Mouse (Mus musculus) heart, embryonic 12.5 days (tissue): Measurements from ENCODE around the gene Atp1b2. TPM values are rescaled to one million over a fixed set of nuclear protein-coding genes. Genes with fewer than 3 reads are reported as not detected.

Source experiments
- ATAC-seq: fragments of 200-750 bp; cut with Nextera tagmentation; 2 replicates; pipeline ENCODE4 v1.8.0; 2017; ENCODE audit warnings: moderate TSS enrichment, moderate library complexity; ENCODE audit not compliant: insufficient number of reproducible peaks, low FRiP score
- H3K27ac ChIP-seq: fragments of 300-500 bp; sonication (generic); 2 replicates; pipeline ENCODE4 v1.5.1; 2016; ENCODE audit warnings: mild to moderate bottlenecking, moderate library complexity; ENCODE audit not compliant: poor library complexity, severe bottlenecking
- H3K27me3 ChIP-seq: fragments of 300-500 bp; sonication (generic); replicated peaks from 2 replicates; pipeline ENCODE4 v1.6.1; 2016; ENCODE audit warnings: mild to moderate bottlenecking, moderate library complexity
- H3K36me3 ChIP-seq: fragments of 300-500 bp; sonication (generic); 2 replicates; pipeline ENCODE4 v1.6.1; 2016; ENCODE audit warnings: mild to moderate bottlenecking, moderate library complexity
- H3K4me1 ChIP-seq: fragments of 300-500 bp; sonication (generic); replicated peaks from 2 replicates; pipeline ENCODE4 v1.6.1; 2016; ENCODE audit warnings: mild to moderate bottlenecking
- H3K4me2 ChIP-seq: fragments of 300-500 bp; sonication (generic); 2 replicates; pipeline ENCODE4 v1.6.1; 2016; ENCODE audit warnings: mild to moderate bottlenecking, moderate library complexity
- H3K4me3 ChIP-seq: fragments of 300-500 bp; sonication (generic); 2 replicates; pipeline ENCODE4 v1.5.1; 2016; ENCODE audit warnings: mild to moderate bottlenecking
- H3K9ac ChIP-seq: fragments of 300-500 bp; sonication (generic); 2 replicates; pipeline ENCODE4 v1.6.1; 2016; ENCODE audit warnings: mild to moderate bottlenecking, moderate library complexity
- H3K9me3 ChIP-seq: fragments of 300-500 bp; sonication (generic); replicated peaks from 2 replicates; pipeline ENCODE4 v1.6.1; 2016; ENCODE audit warnings: mild to moderate bottlenecking, moderate library complexity
- WGBS: fragments of 180-500 bp; shearing (Covaris S2); methylation state at CpG from one replicate; pipeline ENCODE4 v1.1.7; 2016; 5-methylcytosine and 5-hydroxymethylcytosine counted together
- polyA plus RNA-seq: library from polyadenylated mRNA; unstranded; fragments of >200 nt; fragmentation: Nextera tagmentation; extraction: Ambion mirVana; gene quantifications from 2 replicates; pipeline ENCODE4 v1.2.1, GENCODE M21; 2016

Gene Atp1b2
- polyA plus RNA-seq, 1 experiment from 2014 or later: 30.9 TPM

GRCm38 (mm10) chr11:69608525-69608924 lies 2.8 kb upstream of the Atp1b2 start:
- Histone ChIP-seq H3K27ac (no peak overlapping the region), H3K27me3 (no peaks in the 10 kb centered on the region), H3K4me2 (no peak overlapping the region), H3K9ac (no peak overlapping the region), H3K4me3 (no peak overlapping the region), H3K9me3 (no peaks in the 10 kb centered on the region), H3K36me3 (no peaks in the 10 kb centered on the region), H3K4me1 (peaks cover 28% of the 10 kb centered on the region)
- ATAC-seq: no peak
- 64% methylated on average over 3 of the region's 3 CpGs for WGBS

GRCm38 (mm10) chr11:69606832-69607231 lies 1.1 kb upstream of the Atp1b2 start:
- ATAC-seq: no peak
- Histone ChIP-seq H3K4me2 (no peak overlapping the region), H3K4me1 (peaks cover 41% of the 10 kb centered on the region), H3K36me3 (no peaks in the 10 kb centered on the region), H3K9ac (no peak overlapping the region), H3K27ac (no peak overlapping the region), H3K27me3 (no peaks in the 10 kb centered on the region), H3K4me3 (no peak overlapping the region), H3K9me3 (no peaks in the 10 kb centered on the region)
- WGBS: 82% methylated on average over 2 of the region's 2 CpGs

GRCm38 (mm10) chr11:69606491-69606795 lies 701 bp upstream of the Atp1b2 start:
- Histone ChIP-seq H3K4me2 (peak overlapping the region; percentile 100), H3K27ac (peak overlapping the region; percentile 46; the same call in 1 of the 2 replicates), H3K4me1 (peaks cover 45% of the 10 kb centered on the region), H3K36me3 (no peaks in the 10 kb centered on the region), H3K9me3 (no peaks in the 10 kb centered on the region), H3K27me3 (no peaks in the 10 kb centered on the region), H3K9ac (0 out of 2 replicates have a peak overlapping the region, but pooled peaks have one; percentile 40), H3K4me3 (peak overlapping the region; percentile 59)
- 67% methylated on average over 2 of the region's 2 CpGs for WGBS
- no peak for ATAC-seq

GRCm38 (mm10) chr11:69604795-69605664 lies 712 bp downstream of the Atp1b2 start:
- H3K4me1 ChIP-seq: peaks cover 59% of the 10 kb centered on the region
- no peaks in the 10 kb centered on the region for H3K9me3 ChIP-seq
- peak; percentile 20; the same call in 1 of the 2 replicates for ATAC-seq
- H3K27me3 ChIP-seq: no peaks in the 10 kb centered on the region
- H3K4me3 ChIP-seq: peak overlapping the region; percentile 59
- no peaks in the 10 kb centered on the region for H3K36me3 ChIP-seq
- peak overlapping the region; percentile 68 for H3K27ac ChIP-seq
- under 1% methylated on average over 72 of the region's 73 CpGs for WGBS
- H3K4me2 ChIP-seq: peak overlapping the region; percentile 100
- H3K9ac ChIP-seq: peak overlapping the region; percentile 78

DNA sequence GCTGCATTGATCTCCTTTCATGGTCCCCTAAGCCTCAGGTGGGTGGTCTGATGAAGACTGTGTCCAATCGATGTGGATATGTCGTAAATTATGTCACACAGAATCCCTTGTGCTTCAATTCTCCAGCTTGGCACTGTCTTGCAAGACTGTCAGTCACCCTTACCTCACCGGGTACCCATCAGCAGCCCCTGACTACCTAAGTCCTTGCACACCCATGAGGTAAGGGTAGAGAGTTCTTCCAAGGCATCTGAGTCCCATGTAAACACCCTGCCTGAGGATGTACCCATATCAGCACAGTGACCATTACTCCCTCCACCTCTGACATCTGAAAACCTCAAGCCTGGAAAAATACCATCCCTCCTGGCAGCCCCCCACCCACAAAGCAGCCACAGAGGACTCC lies 1.4 kb downstream of the Atp1b2 start:
- Histone ChIP-seq H3K4me1 (peaks cover 66% of the 10 kb centered on the region), H3K27ac (peak overlapping the region; percentile 68; the same call in 1 of the 2 replicates), H3K4me3 (peak overlapping the region; percentile 59), H3K36me3 (no peaks in the 10 kb centered on the region), H3K27me3 (no peaks in the 10 kb centered on the region), H3K4me2 (peak overlapping the region; percentile 100), H3K9ac (peak overlapping the region; percentile 78; the same call in 1 of the 2 replicates), H3K9me3 (no peaks in the 10 kb centered on the region)
- WGBS: 58% methylated on average over 3 of the region's 3 CpGs
- no peak for ATAC-seq

- peak overlapping the region; percentile 100; the same call in 1 of the 2 replicates for H3K4me2 ChIP-seq
- H3K27ac ChIP-seq: no peak overlapping the region
- WGBS: 67% methylated on average over 8 of the region's 8 CpGs
- peaks cover 69% of the 10 kb centered on the region for H3K4me1 ChIP-seq
- no peak for ATAC-seq
- no peaks in the 10 kb centered on the region for H3K36me3 ChIP-seq
- no peaks in the 10 kb centered on the region for H3K9me3 ChIP-seq
- no peak overlapping the region for H3K9ac ChIP-seq
- H3K27me3 ChIP-seq: no peaks in the 10 kb centered on the region
- H3K4me3 ChIP-seq: no peak overlapping the region
Measured at GRCm38 (mm10) chr11:69603516-69603915, 2.2 kb downstream of the Atp1b2 start.

DNA sequence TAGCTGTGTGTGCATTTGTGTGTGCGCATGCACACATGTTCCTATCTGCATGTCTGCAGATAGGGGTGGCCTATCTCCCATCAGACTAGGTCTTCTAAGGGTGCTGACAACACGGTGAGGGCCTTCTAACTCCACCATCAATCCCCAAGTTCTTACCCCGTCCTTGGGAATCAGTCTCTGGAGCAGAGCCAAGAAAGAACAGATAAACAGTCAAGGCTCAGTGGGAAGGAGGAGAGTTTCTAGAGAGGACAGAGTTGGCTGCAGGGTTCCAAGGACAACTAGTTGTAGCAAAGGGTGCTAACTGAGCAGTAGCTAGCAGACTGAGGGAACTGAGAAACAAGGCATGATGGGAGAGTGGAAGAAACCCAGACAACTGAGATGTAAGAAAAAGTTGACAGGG lies 4.0 kb downstream of the Atp1b2 start:
- 0 out of 2 replicates have a peak overlapping the region, but pooled peaks have one; percentile 6 for H3K4me2 ChIP-seq
- H3K4me1 ChIP-seq: peaks cover 69% of the 10 kb centered on the region
- H3K9ac ChIP-seq: no peak overlapping the region
- H3K36me3 ChIP-seq: no peaks in the 10 kb centered on the region
- no peaks in the 10 kb centered on the region for H3K27me3 ChIP-seq
- no peaks in the 10 kb centered on the region for H3K9me3 ChIP-seq
- no peak for ATAC-seq
- 31% methylated on average over 3 of the region's 3 CpGs for whole genome bisulfite sequencing
- H3K4me3 ChIP-seq: no peak overlapping the region
- H3K27ac ChIP-seq: peak overlapping the region; percentile 32

DNA sequence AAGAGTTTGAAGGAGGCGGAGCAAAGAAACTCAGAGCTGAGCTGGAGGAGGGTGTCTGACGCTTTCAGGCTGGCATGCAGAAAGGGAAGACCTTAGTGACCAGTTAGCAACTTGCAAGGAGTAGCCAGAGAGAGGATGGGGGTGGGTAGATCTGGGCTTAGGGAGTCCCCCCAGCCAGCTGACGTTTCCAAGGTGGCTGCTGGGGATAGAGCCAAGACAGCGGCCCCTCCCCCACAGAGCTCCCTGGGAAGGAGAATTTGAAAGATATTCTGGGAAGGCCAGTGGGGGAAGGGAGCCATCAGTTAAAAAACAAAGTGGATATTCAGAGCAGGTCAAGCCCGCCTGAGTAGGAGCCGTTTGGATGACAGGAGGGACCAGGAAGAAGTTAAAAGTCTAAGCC lies 5.6 kb downstream of the Atp1b2 start:
- Histone ChIP-seq H3K4me3 (0 out of 2 replicates have a peak overlapping the region, but pooled peaks have one; percentile 2), H3K9ac (0 out of 2 replicates have a peak overlapping the region, but pooled peaks have one; percentile 28), H3K36me3 (no peaks in the 10 kb centered on the region), H3K9me3 (no peaks in the 10 kb centered on the region), H3K27me3 (no peaks in the 10 kb centered on the region), H3K27ac (peak overlapping the region; percentile 81), H3K4me2 (peak overlapping the region; percentile 46), H3K4me1 (peaks cover 59% of the 10 kb centered on the region)
- 3% methylated on average over 6 of the region's 6 CpGs for WGBS
- peak; percentile 56; the same call in 1 of the 2 replicates for ATAC-seq

DNA sequence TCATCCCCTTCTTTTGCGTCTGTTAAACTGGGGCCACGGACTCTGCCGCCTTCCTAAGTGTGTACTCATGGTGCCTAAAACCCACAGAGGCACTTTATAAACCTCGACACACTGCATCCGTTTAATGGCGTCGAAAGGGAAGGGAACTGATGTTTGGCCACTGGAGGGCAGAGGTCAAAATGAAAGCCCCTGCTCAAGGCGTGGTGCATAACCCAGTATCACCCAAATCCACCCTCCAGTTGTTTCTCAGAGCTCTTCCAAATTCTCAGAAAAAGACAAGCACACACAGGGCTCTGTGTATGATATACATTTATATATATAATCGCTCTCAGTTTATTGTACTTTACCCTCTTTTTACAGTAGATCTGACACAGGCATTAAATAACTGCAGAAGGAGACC lies 6.3 kb downstream of the Atp1b2 start:
- Histone ChIP-seq H3K9ac (no peak overlapping the region), H3K4me3 (no peak overlapping the region), H3K4me1 (peaks cover 54% of the 10 kb centered on the region), H3K27ac (peak overlapping the region; percentile 81), H3K4me2 (peak overlapping the region; percentile 46; the same call in 1 of the 2 replicates), H3K36me3 (no peaks in the 10 kb centered on the region), H3K27me3 (no peaks in the 10 kb centered on the region), H3K9me3 (no peaks in the 10 kb centered on the region)
- ATAC-seq: no peak; the same call in 1 of the 2 replicates
- 11% methylated on average over 9 of the region's 9 CpGs for WGBS

- no peak overlapping the region for H3K9ac ChIP-seq
- H3K36me3 ChIP-seq: peaks cover 36% of the 10 kb centered on the region
- H3K4me1 ChIP-seq: peaks cover 8% of the 10 kb centered on the region
- no peak overlapping the region for H3K4me2 ChIP-seq
- no peak overlapping the region for H3K27ac ChIP-seq
- H3K9me3 ChIP-seq: no peaks in the 10 kb centered on the region
- ATAC-seq: no peak
- H3K27me3 ChIP-seq: no peaks in the 10 kb centered on the region
- H3K4me3 ChIP-seq: no peak overlapping the region
- 94% methylated on average over 6 of the region's 6 CpGs for WGBS
Measured at GRCm38 (mm10) chr11:69594853-69595252, 10.9 kb downstream of the Atp1b2 start.

DNA sequence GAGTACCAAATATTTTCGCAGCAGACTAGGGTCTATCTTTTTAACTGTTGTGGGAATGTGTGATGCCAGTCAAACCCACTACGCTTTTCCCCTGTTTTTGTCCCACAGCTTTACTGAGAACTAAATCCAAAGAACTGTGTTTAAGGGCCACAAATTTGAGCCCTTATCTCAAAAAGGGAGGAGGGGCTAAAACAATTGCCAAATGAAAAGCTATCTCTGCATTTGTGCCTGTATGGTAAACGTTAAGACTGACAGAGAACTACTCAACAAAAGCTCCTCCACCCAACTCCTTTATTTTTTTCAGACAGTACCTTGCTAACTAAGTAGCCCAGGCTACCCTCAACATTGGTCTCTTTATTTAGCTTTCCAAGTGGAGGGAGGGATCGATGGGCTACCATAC lies 12.9 kb downstream of the Atp1b2 start:
- no peak overlapping the region for H3K27ac ChIP-seq
- no peak overlapping the region for H3K4me2 ChIP-seq
- H3K27me3 ChIP-seq: no peaks in the 10 kb centered on the region
- H3K4me1 ChIP-seq: no peaks in the 10 kb centered on the region
- H3K4me3 ChIP-seq: no peak overlapping the region
- WGBS: 80% methylated on average over 4 of the region's 4 CpGs
- peaks cover 56% of the 10 kb centered on the region for H3K36me3 ChIP-seq
- H3K9ac ChIP-seq: no peak overlapping the region
- no peaks in the 10 kb centered on the region for H3K9me3 ChIP-seq
- ATAC-seq: no peak
